In the genomic region with DNA sequence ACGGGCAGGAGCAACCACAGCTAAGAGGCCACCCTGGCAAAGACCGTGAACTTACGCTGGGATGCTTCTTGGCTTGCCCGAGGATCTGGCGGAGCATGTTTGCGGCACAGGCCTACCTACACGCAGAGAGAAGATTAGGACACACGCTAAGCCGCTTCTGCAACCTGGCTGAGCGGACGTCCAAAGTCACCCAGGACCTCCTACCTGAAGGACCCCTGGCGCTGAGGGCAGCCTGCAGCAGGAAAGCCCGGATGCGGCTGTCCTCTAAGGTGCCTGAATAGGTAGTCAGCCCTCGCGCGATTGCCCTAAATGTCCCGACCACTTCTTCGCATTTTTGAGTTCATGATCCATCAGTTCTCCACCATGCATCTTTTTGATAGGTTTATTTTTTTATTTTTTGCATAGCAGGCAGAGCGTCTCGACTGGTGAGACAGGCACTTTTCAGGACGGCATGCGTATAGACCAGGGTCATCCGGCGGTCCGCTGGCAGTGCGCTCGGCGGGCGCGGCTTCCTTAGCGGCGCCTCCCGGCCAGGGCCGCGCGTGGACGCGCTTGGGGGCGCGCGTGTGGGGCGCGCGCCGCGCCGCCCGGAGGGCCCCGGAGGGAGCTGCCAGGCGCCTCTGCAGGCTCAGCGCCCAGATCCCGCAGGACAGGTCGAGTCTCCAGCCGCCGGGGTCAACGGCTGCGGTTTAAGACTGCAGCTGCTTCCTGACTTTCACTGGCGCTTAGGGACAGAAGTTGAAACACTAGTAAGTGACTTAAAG, we compare ENCODE assay signal across 8 mouse cellular contexts. TPM values are rescaled to one million over a fixed set of nuclear protein-coding genes. Genes with fewer than 3 reads are reported as not detected.
DNase-seq lines count a peak whose midpoint lies in the region; ATAC-seq and TF ChIP-seq lines count a peak whose summit lies in the region.

Ndufa4 (minus strand) TSS at position 229 of the 764 bp plus-strand sequence.
Phf14 (plus strand) TSS at position 541 of the 764 bp plus-strand sequence.

- peak within 1 kb of the TSS; percentile 92 for H3K4me3 ChIP-seq in C2C12 (ENCODE audit: insufficient read depth, poor library complexity, severe bottlenecking)
- H3K4me3 ChIP-seq in erythroblast, embryonic 14.5 days (replicated peaks) = peak within 1 kb of the TSS; percentile 99
- peak within 1 kb of the TSS; percentile 88 for H3K4me3 ChIP-seq in heart, embryonic 11.5 days (ENCODE audit: low read depth, low read length)
- H3K4me3 ChIP-seq in kidney, embryonic 16.5 days (ENCODE audit: low read length) = peak within 1 kb of the TSS; percentile 91
- peak within 1 kb of the TSS; percentile 94 for H3K4me3 ChIP-seq in liver, adult 2 months (ENCODE audit: insufficient read depth, low read depth, low read length)
- peak within 1 kb of the TSS; percentile 94 for H3K4me3 ChIP-seq in myocyte

- H3ac ChIP-seq in C2C12 (ENCODE audit: control insufficient read depth, insufficient read length, low read depth) = peak within 1 kb of the TSS; percentile 99
- H3ac ChIP-seq in myocyte (ENCODE audit: control insufficient read depth, insufficient read length) = peak within 1 kb of the TSS; percentile 50

- H3K4me1 ChIP-seq in erythroblast, embryonic 14.5 days (ENCODE audit: control insufficient read depth) = peaks cover 35% of the 10 kb centered on the region
- no peaks in the 10 kb centered on the region for H3K4me1 ChIP-seq in heart, embryonic 11.5 days (ENCODE audit: control insufficient read depth, insufficient read depth, low read length)
- H3K4me1 ChIP-seq in kidney, embryonic 16.5 days (ENCODE audit: insufficient read depth, low read length) = peaks cover 15% of the 10 kb centered on the region
- peaks cover 23% of the 10 kb centered on the region; the same call in 1 of the 2 replicates for H3K4me1 ChIP-seq in liver, adult 2 months (ENCODE audit: control insufficient read depth, insufficient read depth, low read length)

- H3K4me2 ChIP-seq in heart, embryonic 11.5 days = peak within 1 kb of the TSS; percentile 75
- H3K4me2 ChIP-seq in kidney, embryonic 16.5 days (replicated peaks; ENCODE audit: low read depth, low read length) = peak within 1 kb of the TSS; percentile 60
- peak within 1 kb of the TSS; percentile 94 for H3K4me2 ChIP-seq in myocyte (ENCODE audit: low read depth)

- H3K9me3 ChIP-seq in erythroblast, embryonic 14.5 days (ENCODE audit: control insufficient read depth, low read length) = no peaks in the 10 kb centered on the region
- H3K9me3 ChIP-seq in heart, embryonic 11.5 days (replicated peaks; ENCODE audit: control insufficient read depth, low read length) = no peaks in the 10 kb centered on the region
- no peaks in the 10 kb centered on the region for H3K9me3 ChIP-seq in kidney, embryonic 16.5 days (ENCODE audit: low read length)

- ATAC-seq in heart, embryonic 11.5 days (replicated peaks; ENCODE audit: insufficient number of reproducible peaks, low FRiP score, low TSS enrichment) = peak; percentile 97
- peak; percentile 98 for ATAC-seq in kidney, embryonic 16.5 days (ENCODE audit: low FRiP score, low TSS enrichment)

- H3K9ac ChIP-seq in heart, embryonic 11.5 days (ENCODE audit: low read depth, low read length) = peak within 1 kb of the TSS; percentile 91
- peak within 1 kb of the TSS; percentile 93 for H3K9ac ChIP-seq in kidney, embryonic 16.5 days (replicated peaks; ENCODE audit: low read length)
- H3K9ac ChIP-seq in liver, adult 2 months (ENCODE audit: low read depth, low read length) = peak within 1 kb of the TSS; percentile 95

- H3K36me3 ChIP-seq in C2C12 (ENCODE audit: control insufficient read depth, insufficient read depth) (peaks cover 28% of the 10 kb centered on the region), myocyte (ENCODE audit: control insufficient read depth, insufficient read depth) (peaks cover 23% of the 10 kb centered on the region)
- H3K36me3 ChIP-seq in erythroblast, embryonic 14.5 days (ENCODE audit: control insufficient read depth) = peaks cover 36% of the 10 kb centered on the region
- peaks cover 7% of the 10 kb centered on the region for H3K36me3 ChIP-seq in heart, embryonic 11.5 days (ENCODE audit: control insufficient read depth, insufficient read depth, low read length)
- peaks cover 15% of the 10 kb centered on the region; the same call in 1 of the 2 replicates for H3K36me3 ChIP-seq in kidney, embryonic 16.5 days (ENCODE audit: insufficient read depth, low read length)
- peaks cover 18% of the 10 kb centered on the region for H3K36me3 ChIP-seq in liver, adult 2 months (ENCODE audit: control insufficient read depth, insufficient read depth, low read length)
- no peaks in the 10 kb centered on the region; the same call in 1 of the 2 replicates for H3K36me3 ChIP-seq in splenic B cell, adult 2 months (ENCODE audit: control insufficient read depth, insufficient read depth, low read length, poor library complexity, severe bottlenecking)

- under 1% methylated on average over 59 of the region's 59 CpGs for WGBS in heart, embryonic 11.5 days (ENCODE audit: insufficient replicate concordance)
- WGBS in kidney, embryonic 16.5 days = under 1% methylated on average over 59 of the region's 59 CpGs
- WGBS in liver, adult 2 months = 1% methylated on average over 59 of the region's 59 CpGs

- peak; percentile 96 for DNase-seq in brain, embryonic 14.5 days (ENCODE audit: low read depth)
- DNase-seq in liver, adult 2 months (ENCODE audit: extremely low read depth, low read depth, low spot score) = peak; percentile 90
- peak; percentile 93 for DNase-seq in splenic B cell, adult 2 months (ENCODE audit: low read depth, low spot score)

- no peak for TF ChIP-seq CTCF in C2C12 (IDR thresholded peaks at IDR 0.05; ENCODE audit: control insufficient read depth, insufficient read depth, insufficient read length)
- TF ChIP-seq CTCF in brain, embryonic 14.5 days (IDR thresholded peaks at IDR 0.05; ENCODE audit: borderline replicate concordance, extremely low read depth, insufficient read depth, insufficient read length) = no peak
- TF ChIP-seq CTCF in liver, adult 2 months (IDR thresholded peaks at IDR 0.05; ENCODE audit: low read depth, low read length) = no peak

- peaks cover 49% of the 10 kb centered on the region for H3K79me2 ChIP-seq in C2C12 (ENCODE audit: control insufficient read depth, insufficient read depth)
- H3K79me2 ChIP-seq in liver, adult 2 months (ENCODE audit: control insufficient read depth, insufficient read depth, low read length) = peaks cover 14% of the 10 kb centered on the region; the same call in 1 of the 2 replicates
- H3K79me2 ChIP-seq in myocyte (ENCODE audit: control insufficient read depth, insufficient read depth) = peaks cover 46% of the 10 kb centered on the region

- H3K27me3 ChIP-seq in C2C12 (ENCODE audit: control insufficient read depth, insufficient read depth, insufficient read length) (no peaks in the 10 kb centered on the region), myocyte (ENCODE audit: control insufficient read depth, insufficient read depth, insufficient read length) (no peaks in the 10 kb centered on the region)
- no peaks in the 10 kb centered on the region for H3K27me3 ChIP-seq in erythroblast, embryonic 14.5 days (ENCODE audit: control insufficient read depth)
- no peaks in the 10 kb centered on the region for H3K27me3 ChIP-seq in heart, embryonic 11.5 days (ENCODE audit: control insufficient read depth, insufficient read depth, low read length)
- no peaks in the 10 kb centered on the region for H3K27me3 ChIP-seq in kidney, embryonic 16.5 days (ENCODE audit: insufficient read depth, low read length)
- no peaks in the 10 kb centered on the region for H3K27me3 ChIP-seq in liver, adult 2 months (ENCODE audit: control insufficient read depth, insufficient read depth, low read length)
- no peaks in the 10 kb centered on the region for H3K27me3 ChIP-seq in splenic B cell, adult 2 months (ENCODE audit: control insufficient read depth, insufficient read depth, low read length, poor library complexity, severe bottlenecking)

- peak; percentile 72; the same call in 1 of the 2 replicates for TF ChIP-seq POLR2A in brain, embryonic 14.5 days (IDR thresholded peaks at IDR 0.05; ENCODE audit: borderline replicate concordance, extremely low read depth, insufficient read depth, insufficient read length, poor library complexity, severe bottlenecking)
- TF ChIP-seq POLR2A in liver, adult 2 months (IDR thresholded peaks at IDR 0.05; ENCODE audit: extremely low read depth, insufficient read depth, low read length) = peak; percentile 97
- TF ChIP-seq POLR2A in myocyte (IDR thresholded peaks at IDR 0.05; ENCODE audit: insufficient read length, low read depth) = peak; percentile 98

- peaks cover 48% of the 10 kb centered on the region for H3K79me3 ChIP-seq in C2C12 (ENCODE audit: low read depth)

- peak within 1 kb of the TSS; percentile 77 for H3K27ac ChIP-seq in heart, embryonic 11.5 days (ENCODE audit: low read depth, low read length)
- peak within 1 kb of the TSS; percentile 86 for H3K27ac ChIP-seq in kidney, embryonic 16.5 days (ENCODE audit: low read length)
- peak within 1 kb of the TSS; percentile 87 for H3K27ac ChIP-seq in liver, adult 2 months (replicated peaks; ENCODE audit: insufficient read depth, low read depth, low read length)

TF ChIP-seq in C2C12, 6 proteins besides CTCF, POLR2A, EP300 and RAD21 (continues in another document):
- TF ChIP-seq MAX (IDR thresholded peaks at IDR 0.05) (peak; percentile 100), FOSL1 (IDR thresholded peaks at IDR 0.05; ENCODE audit: insufficient read depth, low read length, poor library complexity, severe bottlenecking) (no peak)

TF ChIP-seq in myocyte, 11 proteins besides CTCF, POLR2A, EP300 and RAD21 (continues in another document):
- TF ChIP-seq E2F4 (IDR thresholded peaks at IDR 0.05; ENCODE audit: insufficient read depth) (no peak), SRF (IDR thresholded peaks at IDR 0.05; ENCODE audit: control insufficient read depth, insufficient read length, low read depth) (peak; percentile 5)

RNA-seq across cellular contexts. Expression of gene Ndufa4, which starts in this region (rescaled TPM):
- 795 TPM for polyA plus RNA-seq in C2C12 (2012; fragmentation: generic; extraction: Trizol)
- polyA plus RNA-seq in brain, embryonic 14.5 days (2012; rRNA removed) = 596 and 756 TPM in 2 replicates
- polyA plus RNA-seq in erythroblast, embryonic 14.5 days (2012) = 2.0 and 2.2 TPM in 2 replicates
- 1,392 and 1,479 TPM in 2 replicates for polyA plus RNA-seq in heart, embryonic 11.5 days (2014; fragmentation: Nextera tagmentation; extraction: Ambion mirVana)
- 981 and 1,036 TPM in 2 replicates for polyA plus RNA-seq in kidney, embryonic 16.5 days (2015; fragmentation: Nextera tagmentation; extraction: Ambion mirVana)
- 864 and 882 TPM in 2 replicates for total RNA-seq in liver, adult 2 months (2014; rRNA removed)
- polyA plus RNA-seq in liver, adult 2 months (2012; rRNA removed) = 823 and 907 TPM in 2 replicates
- polyA plus RNA-seq in myocyte (2012; fragmentation: generic; extraction: Trizol) = 728 TPM

RNA-seq across cellular contexts. Expression of gene Phf14, which starts in this region (rescaled TPM):
- polyA plus RNA-seq in C2C12 (2012; fragmentation: generic; extraction: Trizol) (10.4 TPM), myocyte (2012; fragmentation: generic; extraction: Trizol) (11.0 TPM)
- polyA plus RNA-seq in brain, embryonic 14.5 days (2012; rRNA removed) = 77.5 and 88.7 TPM in 2 replicates
- 0.42 and 0.57 TPM in 2 replicates for polyA plus RNA-seq in erythroblast, embryonic 14.5 days (2012)
- 51.6 and 59.9 TPM in 2 replicates for polyA plus RNA-seq in heart, embryonic 11.5 days (2014; fragmentation: Nextera tagmentation; extraction: Ambion mirVana)
- 47.7 and 61.8 TPM in 2 replicates for polyA plus RNA-seq in kidney, embryonic 16.5 days (2015; fragmentation: Nextera tagmentation; extraction: Ambion mirVana)
- total RNA-seq in liver, adult 2 months (2014; rRNA removed) = 26.3 and 28.9 TPM in 2 replicates
- polyA plus RNA-seq in liver, adult 2 months (2012; rRNA removed) = 2.9 and 3.5 TPM in 2 replicates

Comparison
In these comparisons a context has a peak if more than half of its experiments do, and no peak if none do; other contexts are left out.
1. Peak in every context shown above with its lines: DNase-seq, ATAC-seq, H3K4me3 ChIP-seq and H3K27ac ChIP-seq.
2. RNA of gene Ndufa4 (polyA plus RNA-seq): 1,392 to 1,479 TPM in heart, embryonic 11.5 days, 981 to 1,036 TPM in kidney, embryonic 16.5 days, 823 to 907 TPM in liver, adult 2 months, 795 TPM in C2C12 (single experiment), 728 TPM in myocyte (single experiment) and 596 to 756 TPM in brain, embryonic 14.5 days; 2.0 to 2.2 TPM in erythroblast, embryonic 14.5 days; every median in the first group is over 100 times any median in the second.